Mouse (Mus musculus): ENCODE results near the gene Olfr1195. TPM values are rescaled to one million over a fixed set of nuclear protein-coding genes. Genes with fewer than 3 reads are reported as not detected.
"Not testable (repeated sequence)": the region's sequence is repeated elsewhere in the genome, so short reads cannot be mapped to it uniquely, and the experiment has no call there.

Olfr1195 gene
- total RNA-seq (2014; fragmentation: Nextera tagmentation) (not detected in 2 replicates), total RNA-seq (2017) (not detected in 2 replicates)

DNA sequence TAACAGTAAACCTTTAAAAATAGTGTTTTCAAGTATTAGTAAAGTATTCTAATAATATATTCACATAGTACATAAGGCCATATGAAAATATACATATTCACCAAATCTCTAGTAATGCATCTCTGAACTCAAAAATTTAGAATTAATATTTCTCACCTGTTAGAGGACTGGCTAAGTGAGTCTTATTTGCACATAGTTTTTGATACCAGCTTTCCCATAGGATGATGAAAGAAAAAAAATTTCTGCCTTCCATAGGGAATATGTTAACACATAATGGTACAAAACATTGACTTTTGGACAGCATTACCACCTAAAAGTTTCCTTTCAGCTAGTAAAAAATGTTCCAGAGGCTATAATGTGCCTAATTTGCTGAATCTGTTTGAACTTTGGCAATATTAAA lies at the start of gene Olfr1195:
TSS of gene Olfr1195 (minus strand) at position 101 of the 400 bp plus-strand sequence.
- no peak for ATAC-seq (replicated peaks; ENCODE audit: poor library complexity, severe bottlenecking)

DNA sequence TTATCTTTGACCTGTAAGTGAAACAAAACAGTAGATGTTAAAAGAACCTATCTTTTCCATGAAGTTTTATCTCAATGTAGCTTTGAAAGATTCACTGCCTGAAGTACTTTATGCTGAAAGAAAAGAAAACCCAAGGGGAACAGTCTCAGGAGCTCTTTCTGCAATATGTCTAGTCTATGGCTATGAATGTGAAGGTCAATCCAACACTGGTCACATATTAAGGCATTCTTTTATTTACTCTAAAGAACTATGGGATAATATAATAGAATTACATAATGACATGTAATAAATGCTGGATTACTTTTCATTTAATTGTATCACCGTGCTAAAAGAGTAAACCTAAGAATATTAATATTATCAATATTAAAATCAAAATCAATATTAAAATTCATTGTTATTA lies 43.3 kb upstream of the Olfr1195 start, which contains the start of gene Olfr1197:
TSS of gene Olfr1197 (minus strand) at position 101 of the 400 bp plus-strand sequence.
- ATAC-seq (replicated peaks; ENCODE audit: poor library complexity, severe bottlenecking): no peak

DNA sequence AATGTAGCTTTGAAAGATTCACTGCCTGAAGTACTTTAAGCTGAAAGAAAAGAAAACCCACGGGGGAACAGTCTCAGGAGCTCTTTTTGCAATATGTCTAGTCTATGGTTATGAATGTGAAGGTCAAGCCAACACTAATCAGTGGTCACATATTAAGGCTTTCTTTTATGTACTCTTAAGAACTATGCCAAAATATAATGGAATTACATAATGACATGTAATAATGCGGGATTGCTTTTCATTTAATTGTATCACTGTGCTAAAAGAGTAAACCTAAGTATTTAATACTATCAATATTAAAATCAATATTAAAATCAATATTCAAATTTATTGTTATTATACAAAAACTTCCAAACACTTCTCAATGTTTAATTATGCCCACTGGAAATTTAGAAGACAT lies 15.5 kb upstream of the Olfr1195 start, which contains the start of gene Olfr1196:
TSS of gene Olfr1196 (minus strand) at position 101 of the 400 bp plus-strand sequence.
- no peak for ATAC-seq (replicated peaks; ENCODE audit: poor library complexity, severe bottlenecking)

DNA sequence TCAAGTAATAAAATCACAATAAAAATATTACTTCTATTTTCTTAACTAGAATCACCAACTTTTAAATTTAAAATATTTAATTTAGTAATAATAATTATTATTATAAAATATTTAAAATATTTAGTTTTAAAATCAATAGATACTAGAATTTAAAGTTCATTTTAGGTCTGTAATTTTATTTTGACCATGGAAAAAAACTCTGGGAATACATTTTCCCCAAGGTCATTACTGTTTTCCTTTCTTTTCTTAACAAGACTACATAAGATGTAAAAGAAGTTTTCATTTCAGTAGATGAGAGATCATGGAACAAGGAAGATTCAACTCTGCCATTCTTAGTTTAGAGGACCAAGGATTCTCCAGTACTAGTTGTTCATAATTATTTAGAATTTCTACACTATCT lies 13.7 kb downstream of the Olfr1195 start, which contains the start of gene Olfr1193:
TSS of gene Olfr1193 (plus strand) at position 301 of the 400 bp plus-strand sequence.
- ATAC-seq (replicated peaks; ENCODE audit: poor library complexity, severe bottlenecking): not testable (repeated sequence)

DNA sequence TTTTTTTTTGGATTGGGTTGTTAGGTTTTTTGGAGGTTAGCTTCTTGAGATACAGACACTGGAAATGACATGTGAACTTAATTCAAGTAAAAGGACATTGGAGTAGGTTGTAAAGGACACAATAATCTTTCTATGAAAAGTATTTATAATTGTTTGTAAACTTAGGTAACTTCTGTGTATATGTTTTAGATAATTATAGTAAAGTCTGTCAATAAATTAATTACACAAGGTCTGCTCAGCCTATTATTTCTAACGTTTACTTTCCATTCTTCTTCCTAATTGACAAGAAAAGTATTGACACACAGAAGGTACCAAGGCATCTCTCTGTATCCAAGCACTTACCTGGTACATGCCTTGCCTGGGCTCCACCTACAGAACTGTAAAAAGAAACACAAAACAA lies 40.8 kb downstream of the Olfr1195 start, which contains the start of gene Olfr1192-ps1:
TSS of gene Olfr1192-ps1 (plus strand) at position 301 of the 400 bp plus-strand sequence.
- ATAC-seq (replicated peaks; ENCODE audit: poor library complexity, severe bottlenecking): no peak

DNA sequence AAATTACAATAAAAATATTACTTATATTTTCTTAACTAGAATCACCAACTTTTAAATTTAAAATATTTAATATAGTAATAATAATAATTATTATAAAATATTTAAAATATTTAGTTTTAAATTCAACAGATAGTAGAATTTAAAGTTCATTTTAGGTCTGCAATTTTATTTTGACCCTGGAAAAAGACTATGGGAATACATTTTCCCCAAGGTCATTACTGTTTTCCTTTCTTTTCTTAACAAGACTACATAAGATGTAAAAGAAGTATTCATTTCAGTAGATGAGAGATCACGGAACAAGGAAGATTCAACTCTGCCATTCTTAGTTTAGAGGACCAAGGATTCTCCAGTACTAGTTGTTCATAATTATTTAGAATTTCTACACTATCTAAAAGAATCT lies 48.7 kb downstream of the Olfr1195 start, which contains the start of gene Olfr1191-ps1:
TSS of gene Olfr1191-ps1 (plus strand) at position 301 of the 400 bp plus-strand sequence.
- not testable (repeated sequence) for ATAC-seq (replicated peaks; ENCODE audit: poor library complexity, severe bottlenecking)

Other genes starting within 250 kb of the Olfr1195 start
- not detected in 2 replicates for gene Gm13757, start 240.1 kb downstream of the Olfr1195 start, total RNA-seq (2014; fragmentation: Nextera tagmentation)
- not detected in 2 replicates for gene Gm13757, start 240.1 kb downstream of the Olfr1195 start, total RNA-seq (2017)
- gene Olfr1183, start 234.3 kb downstream of the Olfr1195 start, total RNA-seq (2014; fragmentation: Nextera tagmentation): not detected in 2 replicates
- gene Olfr1183, start 234.3 kb downstream of the Olfr1195 start, total RNA-seq (2017): not detected in 2 replicates
- gene Olfr1184, start 205.6 kb downstream of the Olfr1195 start, total RNA-seq (2014; fragmentation: Nextera tagmentation): not detected in 2 replicates
- gene Olfr1184, start 205.6 kb downstream of the Olfr1195 start, total RNA-seq (2017): not detected in 2 replicates
- not detected in 2 replicates for gene Olfr1185-ps1, start 195.9 kb downstream of the Olfr1195 start, total RNA-seq (2014; fragmentation: Nextera tagmentation)
- gene Olfr1185-ps1, start 195.9 kb downstream of the Olfr1195 start, total RNA-seq (2017): not detected in 2 replicates
- gene Olfr1186, start 170.6 kb downstream of the Olfr1195 start, total RNA-seq (2014; fragmentation: Nextera tagmentation): not detected in 2 replicates
- not detected in 2 replicates for gene Olfr1186, start 170.6 kb downstream of the Olfr1195 start, total RNA-seq (2017)
- not detected in 2 replicates for gene Olfr1188, start 132.3 kb downstream of the Olfr1195 start, total RNA-seq (2014; fragmentation: Nextera tagmentation)
- not detected in 2 replicates for gene Olfr1188, start 132.3 kb downstream of the Olfr1195 start, total RNA-seq (2017)
- gene Olfr1189, start 102.7 kb downstream of the Olfr1195 start, total RNA-seq (2014; fragmentation: Nextera tagmentation): not detected in 2 replicates
- not detected in 2 replicates for gene Olfr1189, start 102.7 kb downstream of the Olfr1195 start, total RNA-seq (2017)
- not detected in 2 replicates for gene Olfr1191-ps1, start 48.6 kb downstream of the Olfr1195 start, total RNA-seq (2014; fragmentation: Nextera tagmentation)
- not detected in 2 replicates for gene Olfr1191-ps1, start 48.6 kb downstream of the Olfr1195 start, total RNA-seq (2017)
- not detected in 2 replicates for gene Olfr1192-ps1, start 40.7 kb downstream of the Olfr1195 start, total RNA-seq (2014; fragmentation: Nextera tagmentation)
- not detected in 2 replicates for gene Olfr1192-ps1, start 40.7 kb downstream of the Olfr1195 start, total RNA-seq (2017)
- gene Olfr1193, start 13.6 kb downstream of the Olfr1195 start, total RNA-seq (2014; fragmentation: Nextera tagmentation): not detected in 2 replicates
- not detected in 2 replicates for gene Olfr1193, start 13.6 kb downstream of the Olfr1195 start, total RNA-seq (2017)
- not detected in 2 replicates for gene Olfr1196, start 15.4 kb upstream of the Olfr1195 start, total RNA-seq (2014; fragmentation: Nextera tagmentation)
- not detected in 2 replicates for gene Olfr1196, start 15.4 kb upstream of the Olfr1195 start, total RNA-seq (2017)
- gene Olfr1197, start 43.2 kb upstream of the Olfr1195 start, total RNA-seq (2014; fragmentation: Nextera tagmentation): not detected in 2 replicates
- not detected in 2 replicates for gene Olfr1197, start 43.2 kb upstream of the Olfr1195 start, total RNA-seq (2017)
- gene Olfr1198, start 62.2 kb upstream of the Olfr1195 start, total RNA-seq (2014; fragmentation: Nextera tagmentation): not detected in 2 replicates
- gene Olfr1198, start 62.2 kb upstream of the Olfr1195 start, total RNA-seq (2017): not detected in 2 replicates
- gene Olfr1199, start 71.3 kb upstream of the Olfr1195 start, total RNA-seq (2014; fragmentation: Nextera tagmentation): not detected in 2 replicates
- not detected in 2 replicates for gene Olfr1199, start 71.3 kb upstream of the Olfr1195 start, total RNA-seq (2017)
- gene Olfr1200, start 81.3 kb upstream of the Olfr1195 start, total RNA-seq (2014; fragmentation: Nextera tagmentation): not detected in 2 replicates
- gene Olfr1200, start 81.3 kb upstream of the Olfr1195 start, total RNA-seq (2017): not detected in 2 replicates
- not detected in 2 replicates for gene Olfr1201, start 103.8 kb upstream of the Olfr1195 start, total RNA-seq (2014; fragmentation: Nextera tagmentation)
- gene Olfr1201, start 103.8 kb upstream of the Olfr1195 start, total RNA-seq (2017): not detected in 2 replicates
- gene Olfr1202, start 125.3 kb upstream of the Olfr1195 start, total RNA-seq (2014; fragmentation: Nextera tagmentation): not detected in 2 replicates
- not detected in 2 replicates for gene Olfr1202, start 125.3 kb upstream of the Olfr1195 start, total RNA-seq (2017)
- not detected in 2 replicates for gene Olfr1205, start 140.6 kb upstream of the Olfr1195 start, total RNA-seq (2014; fragmentation: Nextera tagmentation)
- not detected in 2 replicates for gene Olfr1205, start 140.6 kb upstream of the Olfr1195 start, total RNA-seq (2017)
- not detected in 2 replicates for gene Olfr1204, start 160.1 kb upstream of the Olfr1195 start, total RNA-seq (2014; fragmentation: Nextera tagmentation)
- gene Olfr1204, start 160.1 kb upstream of the Olfr1195 start, total RNA-seq (2017): not detected in 2 replicates
- not detected in 2 replicates for gene Olfr1206, start 174.0 kb upstream of the Olfr1195 start, total RNA-seq (2014; fragmentation: Nextera tagmentation)
- not detected in 2 replicates for gene Olfr1206, start 174.0 kb upstream of the Olfr1195 start, total RNA-seq (2017)
- gene Olfr1208, start 213.1 kb upstream of the Olfr1195 start, total RNA-seq (2014; fragmentation: Nextera tagmentation): not detected in 2 replicates
- gene Olfr1208, start 213.1 kb upstream of the Olfr1195 start, total RNA-seq (2017): not detected in 2 replicates
- not detected in 2 replicates for gene Olfr1209, start 226.0 kb upstream of the Olfr1195 start, total RNA-seq (2014; fragmentation: Nextera tagmentation)
- not detected in 2 replicates for gene Olfr1209, start 226.0 kb upstream of the Olfr1195 start, total RNA-seq (2017)
- gene Olfr1211, start 248.9 kb upstream of the Olfr1195 start, total RNA-seq (2014; fragmentation: Nextera tagmentation): not detected in 2 replicates
- not detected in 2 replicates for gene Olfr1211, start 248.9 kb upstream of the Olfr1195 start, total RNA-seq (2017)

All from granulocyte monocyte progenitor cell, adult 5-6 weeks (primary cell).